Mouse (Mus musculus) heart, adult 9 months (tissue): ENCODE data around the gene Ebpl.
A peak's percentile ranks its signal among the peaks of the same experiment; 100 is the strongest.

ENCODE experiments used
- DNase-seq, 2 experiments: peaks; one replicate each; pipeline ENCODE4 v3.0.0; 2022; ENCODE audit warnings: low spot score in 2 of 2

Ebpl gene

DNA sequence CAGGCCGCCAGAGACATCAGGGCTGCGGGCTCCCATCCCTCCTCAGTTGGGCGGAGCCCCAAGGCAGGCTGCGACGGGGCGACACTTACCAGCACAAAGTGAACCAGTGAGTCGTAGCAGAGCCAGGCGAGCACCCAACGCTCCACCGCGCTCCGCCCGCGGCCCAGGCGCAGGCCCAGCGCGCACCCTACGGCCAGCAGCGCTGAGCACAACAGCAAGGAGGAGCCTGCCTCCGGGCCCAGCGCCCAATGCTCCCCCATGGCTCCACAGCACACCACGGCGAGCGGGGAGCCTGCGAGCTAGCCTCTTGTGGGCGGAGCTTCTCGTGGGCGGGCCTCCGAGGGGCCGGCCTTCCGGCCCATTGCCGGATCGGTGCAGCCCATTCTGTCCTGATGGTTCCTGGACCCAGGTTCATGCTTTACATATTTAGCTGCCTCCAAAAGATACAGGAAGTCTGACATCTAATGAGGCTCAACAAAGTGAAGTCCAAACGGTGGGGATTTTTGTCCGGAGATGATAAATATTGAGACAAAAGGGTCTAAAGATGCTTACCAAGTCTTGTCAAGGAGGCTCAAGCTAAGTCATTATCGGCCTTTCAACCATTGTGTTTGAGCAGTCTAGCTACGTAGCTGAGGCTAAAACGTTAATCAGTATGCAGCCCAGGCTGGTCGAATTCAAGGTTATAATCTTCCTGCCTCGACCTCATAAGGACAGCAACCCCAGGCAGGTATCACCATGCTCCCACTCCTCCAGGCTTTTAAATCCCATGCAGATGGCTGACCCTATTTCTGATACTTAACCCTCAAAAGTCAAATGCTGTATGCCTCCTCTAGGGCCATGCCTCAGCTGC, at the start of gene Ebpl:
Gene Ebpl, minus strand, starts transcription at position 309 of the 850 bp plus-strand sequence.
- DNase-seq = peak; percentile 91 to 93

DNA sequence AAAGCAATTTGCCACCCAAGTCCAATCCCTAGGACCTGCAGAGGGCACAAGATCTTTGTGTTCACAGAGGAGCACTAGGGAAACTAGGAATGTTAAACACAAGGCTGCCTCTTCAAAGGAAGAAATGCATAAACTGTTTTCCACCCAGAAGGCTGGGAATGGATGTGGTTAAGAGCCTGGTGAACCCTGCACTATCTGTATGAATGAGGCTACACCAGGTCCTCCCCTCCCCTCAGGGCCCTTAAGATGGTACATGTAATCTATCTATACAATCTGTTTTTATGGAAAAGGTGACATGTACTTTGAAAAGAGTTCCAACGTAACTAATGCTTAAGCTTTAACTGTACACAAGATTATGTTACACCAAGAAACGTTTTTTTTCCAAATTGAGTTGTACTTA, 49.8 kb upstream of the Ebpl start:
- DNase-seq = no peak

DNA sequence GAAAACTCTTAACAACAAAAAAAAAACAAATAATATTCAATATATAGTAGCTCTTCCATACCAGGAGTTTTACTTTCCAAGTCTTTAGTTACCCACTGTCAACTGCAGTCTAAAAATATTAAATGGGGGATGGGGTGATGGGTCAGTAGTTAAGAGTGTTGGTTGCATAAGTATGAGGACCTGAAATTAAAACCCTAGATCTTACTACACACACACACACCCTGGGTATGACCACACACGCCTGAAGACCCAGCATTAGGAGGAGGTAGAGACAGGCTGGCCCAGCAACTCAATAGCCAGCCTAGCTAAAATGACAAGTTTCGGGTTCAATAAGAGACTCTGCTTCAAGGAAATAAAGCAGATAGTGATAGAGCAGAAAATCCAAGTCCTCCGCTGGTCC, 46.8 kb upstream of the Ebpl start:
- no peak for DNase-seq

DNA sequence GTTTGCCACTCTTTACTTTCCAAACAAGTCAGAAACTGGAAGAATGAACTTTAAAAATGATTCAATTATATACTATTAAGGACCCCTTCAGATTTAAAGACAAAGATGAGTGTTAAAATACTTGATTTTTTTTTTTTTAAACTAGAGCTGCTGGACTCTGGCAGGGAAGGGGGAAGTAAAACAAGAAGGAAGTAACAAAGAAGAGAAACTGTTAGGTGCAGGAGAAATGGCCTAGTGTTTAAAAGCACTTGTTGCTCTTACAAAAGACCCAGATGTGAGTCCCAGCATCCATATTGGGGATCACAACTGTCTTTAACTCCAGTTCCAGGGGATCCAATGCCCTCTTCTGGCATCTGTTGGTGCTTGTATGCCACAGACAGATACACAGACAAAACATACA, 45.5 kb upstream of the Ebpl start:
- no peak for DNase-seq

DNA sequence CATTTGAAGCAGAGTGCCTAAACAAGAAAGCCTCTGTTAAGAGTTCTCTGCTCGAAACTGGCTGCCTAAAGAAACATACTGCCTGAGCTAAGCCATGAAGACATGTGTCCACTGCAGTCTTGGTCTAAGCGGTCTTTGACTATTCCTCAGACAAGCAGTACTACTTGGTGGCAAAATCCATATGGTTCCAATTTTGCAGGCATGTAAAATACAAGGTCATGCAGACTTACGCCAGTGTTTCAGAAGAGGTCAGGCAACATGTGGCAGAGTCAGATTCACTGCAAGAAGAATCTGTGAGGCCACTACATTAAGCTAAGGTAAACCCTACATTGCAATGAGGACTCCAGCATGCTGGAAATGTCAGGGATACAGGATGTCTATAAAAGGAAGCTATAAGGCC, 44.7 kb upstream of the Ebpl start:
- no peak for DNase-seq

DNA sequence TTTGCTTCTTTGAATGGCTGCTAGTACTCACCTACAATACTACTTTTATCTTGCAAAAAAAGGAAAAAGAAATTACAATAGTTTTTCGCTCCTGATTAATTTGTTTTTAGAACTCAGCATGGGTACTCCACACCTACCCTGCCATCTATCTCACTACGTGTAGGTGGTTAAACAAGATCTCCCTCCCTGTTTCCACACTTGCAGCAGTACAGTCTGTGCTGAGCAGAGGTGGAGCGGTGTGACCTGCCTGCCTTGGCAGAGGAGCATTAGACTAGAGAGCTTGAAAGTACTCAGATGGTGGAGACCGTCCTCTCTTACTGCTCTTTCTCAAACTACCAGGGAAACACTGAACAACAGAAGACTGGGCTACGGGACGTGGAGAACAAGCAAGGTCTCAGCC, 34.5 kb upstream of the Ebpl start:
- no peak for DNase-seq

DNA sequence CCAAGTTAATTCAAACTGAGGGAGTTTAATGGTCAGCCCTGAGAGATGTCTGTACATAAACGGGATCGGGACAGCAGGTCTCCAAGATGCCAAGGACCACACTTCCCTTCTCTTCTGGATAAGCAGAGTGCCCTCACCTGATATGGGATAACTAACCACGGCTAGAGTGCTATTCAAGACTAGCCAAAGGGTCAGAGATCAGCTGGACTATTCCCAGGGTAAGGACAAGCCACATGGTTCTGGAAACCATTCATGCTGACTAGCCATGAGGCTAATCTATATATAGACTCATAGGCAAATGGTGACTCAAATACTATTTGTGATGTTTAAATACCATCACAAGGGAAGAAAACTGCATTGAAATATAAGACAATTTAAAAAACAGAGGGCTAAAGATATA, 30.3 kb upstream of the Ebpl start:
- DNase-seq = no peak

DNA sequence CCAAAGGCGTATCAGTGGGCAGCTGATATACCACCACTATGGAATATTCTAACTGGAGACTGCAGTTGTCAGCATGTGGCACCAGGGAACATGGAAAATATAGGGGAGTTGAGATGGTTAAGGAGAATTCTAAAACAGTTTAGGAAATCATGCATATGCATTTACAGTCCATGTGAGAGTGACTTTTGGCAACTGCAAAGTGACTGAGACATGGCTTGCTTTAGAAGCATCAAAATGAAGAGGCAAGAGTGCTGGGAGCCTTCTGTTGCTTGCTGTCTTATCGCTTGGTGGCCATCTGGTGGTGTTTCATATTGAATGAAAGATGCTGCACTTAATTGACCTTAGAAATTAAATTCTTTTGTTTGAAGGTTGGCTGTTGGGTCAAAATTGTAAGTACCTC, 7.1 kb upstream of the Ebpl start:
- no peak for DNase-seq

DNA sequence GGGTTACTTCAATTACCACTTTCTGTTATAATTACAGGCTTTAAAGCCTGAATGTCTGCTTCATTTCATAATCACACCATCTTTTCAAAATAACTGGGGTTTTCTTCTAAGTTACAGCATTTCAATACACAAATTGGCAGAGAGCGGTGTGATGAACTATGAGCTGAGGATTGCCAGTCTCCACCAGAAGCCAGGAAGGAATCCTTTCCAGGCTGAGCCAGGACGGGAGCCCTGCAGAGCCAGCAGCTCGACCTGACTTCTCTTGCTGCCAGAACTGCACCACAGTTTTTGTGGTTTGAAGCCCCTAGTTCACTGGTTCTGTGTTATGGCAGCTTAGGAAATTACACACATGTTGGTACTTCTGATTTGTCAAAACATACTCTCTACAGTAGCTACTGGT, 4.4 kb upstream of the Ebpl start:
- no peak for DNase-seq

DNA sequence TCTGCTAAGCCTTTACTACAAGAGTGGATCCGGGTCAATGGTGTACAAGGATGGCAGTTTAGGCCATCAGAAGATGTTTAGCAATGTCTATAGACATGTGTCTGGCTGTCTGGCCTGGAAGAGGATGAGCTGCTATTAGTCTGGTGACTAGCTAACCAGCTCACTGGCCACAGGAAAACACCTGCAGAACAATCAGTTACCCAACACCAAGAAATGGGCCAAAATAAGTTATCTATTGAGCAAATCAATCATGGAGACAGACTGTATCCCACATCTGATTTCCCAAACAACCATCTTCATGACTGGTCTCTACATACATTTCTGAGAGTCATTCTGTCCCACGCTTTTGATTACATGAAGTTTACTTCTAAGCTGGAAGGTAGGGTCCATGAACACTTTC, 3.5 kb upstream of the Ebpl start:
- no peak for DNase-seq

DNA sequence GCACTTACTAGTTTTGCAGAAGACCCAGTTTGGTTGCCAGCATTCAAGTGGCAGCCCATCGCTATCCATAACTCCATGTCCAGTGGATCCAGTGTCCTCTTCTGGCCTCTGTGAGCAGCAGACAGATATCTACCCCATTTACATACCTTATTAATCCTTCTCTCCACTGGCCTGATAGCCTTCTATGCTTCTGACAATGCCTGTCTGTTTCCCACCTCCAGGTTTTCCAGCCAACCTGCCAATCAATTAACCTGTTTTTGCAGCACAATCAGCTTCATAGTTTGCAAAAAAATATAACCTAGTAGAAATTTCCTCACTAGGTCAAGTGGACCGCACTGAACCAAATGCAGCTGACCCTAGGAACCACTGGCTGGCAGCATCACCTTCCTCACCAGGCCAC, 2.0 kb upstream of the Ebpl start:
- no peak for DNase-seq

DNA sequence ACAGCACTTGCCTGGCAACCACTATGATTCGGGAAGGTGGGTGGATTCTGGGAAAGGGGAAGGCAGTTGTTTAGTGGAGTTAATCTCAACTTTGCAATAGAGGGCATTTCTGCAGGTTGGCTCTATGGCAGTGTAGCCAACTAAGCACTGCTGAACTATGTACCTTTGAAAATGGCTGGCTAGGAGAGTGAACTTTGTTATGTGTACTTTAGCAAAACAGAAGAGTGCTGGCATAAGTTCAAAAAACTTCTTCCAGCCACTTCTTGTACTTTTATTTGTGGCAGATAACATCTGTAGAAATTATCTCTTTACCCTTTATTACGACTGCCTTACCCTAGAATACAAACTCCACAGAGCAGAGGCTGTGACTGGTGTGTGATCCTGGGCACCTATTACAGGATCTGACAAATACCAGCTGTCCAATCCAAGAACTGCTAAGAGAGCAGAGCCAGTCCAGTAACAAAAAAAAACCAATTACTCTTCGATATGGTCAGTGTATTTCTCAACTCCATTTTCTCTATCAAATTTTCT, 807 bp upstream of the Ebpl start:
- DNase-seq = no peak

DNA sequence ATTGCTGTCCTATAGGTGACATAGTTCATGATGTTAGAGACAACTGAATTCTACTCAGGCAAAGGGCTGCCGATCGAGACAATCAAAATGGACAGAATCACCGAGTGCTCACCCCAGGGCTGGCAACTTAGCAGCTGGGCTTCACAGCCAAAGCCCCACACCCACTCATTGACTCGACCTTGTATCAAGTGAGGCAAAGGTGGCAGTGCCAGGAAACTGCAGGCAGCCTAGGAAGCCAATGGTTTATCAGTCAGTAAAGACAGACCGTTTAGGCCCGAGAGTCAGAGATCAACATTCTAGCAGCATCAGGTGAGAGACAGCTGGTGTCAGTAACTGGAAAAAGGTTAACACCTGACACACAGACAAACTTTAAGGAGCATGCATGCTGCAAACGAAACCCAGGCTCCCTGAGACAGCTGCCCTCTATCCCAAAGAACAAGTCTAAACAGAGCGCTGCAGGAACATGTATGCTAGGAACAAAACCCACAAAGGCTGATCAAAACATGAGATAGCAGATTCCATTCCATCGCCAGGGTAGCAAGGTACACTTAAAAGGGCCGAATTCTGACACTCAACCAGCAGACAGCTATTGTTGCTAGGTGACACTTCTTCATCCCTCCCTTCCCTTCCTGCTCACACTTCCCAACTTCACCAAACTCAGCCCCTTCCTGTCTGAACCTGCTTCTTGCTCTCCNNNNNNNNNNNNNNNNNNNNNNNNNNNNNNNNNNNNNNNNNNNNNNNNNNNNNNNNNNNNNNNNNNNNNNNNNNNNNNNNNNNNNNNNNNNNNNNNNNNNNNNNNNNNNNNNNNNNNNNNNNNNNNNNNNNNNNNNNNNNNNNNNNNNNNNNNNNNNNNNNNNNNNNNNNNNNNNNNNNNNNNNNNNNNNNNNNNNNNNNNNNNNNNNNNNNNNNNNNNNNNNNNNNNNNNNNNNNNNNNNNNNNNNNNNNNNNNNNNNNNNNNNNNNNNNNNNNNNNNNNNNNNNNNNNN, 5.7 kb downstream of the Ebpl start:
- DNase-seq = peak; percentile 9 to 11

DNA sequence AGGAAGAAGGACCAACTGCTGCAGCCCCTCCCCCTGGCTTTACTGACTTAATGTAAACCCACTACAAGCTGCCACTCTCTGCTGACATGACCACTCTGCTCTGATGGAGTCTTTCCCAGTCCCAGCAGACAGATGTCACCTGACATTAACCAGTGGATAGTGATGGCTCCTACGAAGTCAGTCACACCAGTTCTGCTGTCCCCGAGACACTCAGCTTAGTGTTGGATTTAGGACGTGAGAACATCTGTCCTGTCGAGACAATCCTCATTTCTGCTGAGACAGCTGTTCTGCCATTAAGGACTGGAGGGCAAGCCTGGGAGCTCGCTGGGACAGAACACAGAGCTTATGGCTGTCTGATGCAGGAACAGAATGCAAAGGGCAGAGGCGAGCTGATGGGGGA, 9.4 kb downstream of the Ebpl start:
- no peak for DNase-seq

DNA sequence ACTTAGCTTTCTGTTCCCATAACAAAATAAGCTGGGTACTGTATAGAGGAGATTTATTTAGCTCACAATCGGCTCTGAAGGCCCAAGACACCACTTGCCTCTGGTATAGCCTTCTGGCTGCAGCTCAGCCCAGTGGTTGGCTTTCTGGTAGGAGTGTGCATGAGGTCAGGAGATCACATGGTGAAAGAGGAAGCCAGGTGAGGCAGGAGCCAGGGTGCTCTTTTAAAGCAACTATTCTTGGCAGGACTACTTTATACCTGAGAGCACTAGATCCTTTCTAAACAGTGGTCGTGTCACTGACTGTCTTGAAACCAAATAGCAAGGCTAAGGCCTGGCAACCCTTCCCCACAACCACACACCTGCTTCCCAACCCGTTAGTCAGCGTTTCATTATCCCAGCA, 10.4 kb downstream of the Ebpl start:
- DNase-seq = no peak

DNA sequence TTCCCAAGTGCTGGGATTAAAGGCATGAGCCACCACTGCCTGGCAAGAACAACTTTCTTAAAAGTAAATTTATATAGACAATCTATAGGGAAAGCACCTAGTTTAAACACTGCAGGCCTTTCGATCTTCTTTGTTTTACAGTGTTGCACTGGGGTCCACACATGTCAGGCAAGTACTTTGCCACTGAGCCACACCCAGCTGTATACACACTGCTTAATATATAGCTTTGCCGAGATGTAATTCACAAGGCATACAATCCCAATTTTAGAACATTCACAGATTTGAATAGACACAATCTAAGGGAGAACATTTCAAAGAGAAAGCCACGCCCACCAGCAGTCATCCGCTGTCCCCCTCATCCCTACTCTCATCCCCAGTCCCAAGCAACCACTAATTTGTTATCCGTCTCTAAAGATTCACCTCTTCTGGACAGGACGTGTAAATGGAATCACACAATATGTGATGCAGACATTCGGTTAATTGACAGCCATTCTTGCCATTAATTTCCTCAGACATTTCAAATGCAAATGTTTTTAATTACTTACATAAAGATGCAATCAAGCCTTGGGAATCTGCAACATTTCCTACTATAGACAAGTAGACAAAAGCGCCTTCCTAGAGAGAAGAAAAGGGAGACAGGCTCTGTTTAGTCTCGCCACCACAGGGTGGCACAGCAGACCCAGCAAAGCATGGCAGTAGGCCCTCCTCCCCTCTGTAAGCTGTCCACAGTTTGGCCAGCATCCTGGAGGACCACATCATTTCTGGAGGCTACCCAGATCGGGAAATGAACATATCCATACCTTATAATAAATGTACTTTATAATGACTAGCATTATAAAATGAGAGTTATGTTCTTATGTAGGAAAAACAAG, 13.2 kb downstream of the Ebpl start:
- DNase-seq = no peak

DNA sequence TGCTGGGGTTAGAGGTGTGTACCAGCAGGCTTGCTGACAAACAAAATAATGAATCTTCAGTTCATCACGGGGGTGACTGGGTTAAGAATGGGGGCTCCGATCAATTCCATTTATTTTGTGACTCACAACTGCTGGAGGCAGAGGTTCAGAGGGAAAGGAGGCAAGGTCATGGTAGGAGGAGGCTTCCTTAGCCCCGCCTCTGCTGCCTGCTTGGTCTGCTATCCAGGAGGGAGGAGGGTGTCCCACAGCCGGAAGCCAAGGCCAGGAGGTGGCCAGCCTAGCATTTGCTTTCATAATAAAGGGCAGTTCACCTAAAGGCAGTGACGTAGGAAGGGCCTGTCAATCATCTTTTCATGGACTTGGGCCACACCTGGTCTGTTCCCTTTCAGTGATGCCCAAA, 15.6 kb downstream of the Ebpl start:
- no peak for DNase-seq

DNA sequence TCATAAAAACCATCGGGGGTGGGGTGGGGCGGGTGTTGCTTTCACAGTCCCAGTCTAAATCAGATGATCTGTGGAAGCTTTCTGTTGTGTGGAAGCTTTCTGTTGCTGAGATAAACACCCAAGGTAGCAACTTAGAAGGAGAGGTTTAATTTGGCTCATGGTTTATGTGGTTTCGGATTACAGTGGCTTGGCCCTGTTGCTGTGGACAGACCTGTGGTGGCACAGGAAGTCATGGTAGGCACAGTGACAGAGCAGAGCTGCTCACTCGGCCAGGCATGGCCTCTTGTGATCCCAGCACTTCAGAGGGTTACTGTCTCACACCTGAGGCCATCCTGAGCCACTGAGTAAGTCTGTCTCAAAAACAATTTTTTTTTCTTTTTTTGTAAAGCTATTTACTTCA, 20.9 kb downstream of the Ebpl start:
- DNase-seq = no peak

DNA sequence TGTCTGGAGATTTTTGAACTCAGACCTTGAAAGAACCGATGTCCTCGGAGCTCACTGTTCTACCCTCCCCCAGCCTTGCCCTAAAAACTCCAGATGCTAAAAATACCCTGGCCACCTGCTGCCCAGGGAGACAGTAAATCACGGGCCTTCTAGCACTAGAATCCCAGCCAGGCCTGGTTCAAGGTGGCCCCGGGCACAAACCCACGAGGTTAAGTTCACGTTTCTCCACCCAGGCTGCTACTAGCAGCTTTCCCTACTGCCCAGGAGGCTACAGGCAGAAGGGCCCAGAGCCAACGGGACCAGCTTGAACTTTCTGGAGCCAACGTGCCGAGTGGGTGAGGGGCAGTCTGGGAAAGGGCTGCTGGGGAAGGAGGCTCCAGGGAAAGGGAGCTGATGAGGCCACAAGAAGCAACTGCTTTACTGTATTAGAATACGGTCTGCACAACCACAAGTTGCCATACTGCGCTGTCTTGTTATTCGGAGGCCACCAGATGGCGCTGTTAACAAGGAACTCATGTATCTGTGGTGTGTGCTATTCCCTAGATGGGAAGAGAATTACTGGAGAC, 29.2 kb downstream of the Ebpl start:
- DNase-seq = peak; percentile 68 to 73

DNA sequence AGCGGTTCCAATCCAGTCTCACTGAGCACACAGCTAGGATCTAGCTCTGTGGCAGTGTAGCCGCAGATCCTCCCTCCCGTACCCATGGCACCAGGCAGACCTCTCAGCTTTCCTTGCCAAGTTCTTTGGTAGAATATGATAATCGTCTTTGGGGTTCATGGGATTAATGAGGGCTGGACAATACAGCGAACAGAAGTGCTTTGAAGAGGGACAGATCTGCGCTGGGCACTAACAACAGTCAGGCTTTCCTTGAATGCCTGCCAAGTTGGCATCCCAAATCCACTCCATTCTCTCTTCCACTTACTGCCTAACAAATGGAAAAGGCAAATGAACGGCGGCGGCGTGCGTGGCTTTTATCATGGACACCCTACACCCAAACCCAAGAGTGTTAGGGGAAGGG, 29.6 kb downstream of the Ebpl start:
- peak in 1 of 2 experiments; percentile 24 for DNase-seq
